Mouse (Mus musculus): ENCODE data around the gene Jph2.

Gene Jph2

GRCm38 (mm10) chr2:163397905-163398304 is at the start of gene Jph2:
TSS of gene Jph2 (minus strand) at chr2:163397993.
- DNase-seq: no peak

GRCm38 (mm10) chr2:163447375-163447774 is 49.6 kb upstream of the Jph2 start:
- no peak for DNase-seq

- no peak for DNase-seq
Observed at GRCm38 (mm10) chr2:163444017-163444416, 46.2 kb upstream of the Jph2 start.

DNA sequence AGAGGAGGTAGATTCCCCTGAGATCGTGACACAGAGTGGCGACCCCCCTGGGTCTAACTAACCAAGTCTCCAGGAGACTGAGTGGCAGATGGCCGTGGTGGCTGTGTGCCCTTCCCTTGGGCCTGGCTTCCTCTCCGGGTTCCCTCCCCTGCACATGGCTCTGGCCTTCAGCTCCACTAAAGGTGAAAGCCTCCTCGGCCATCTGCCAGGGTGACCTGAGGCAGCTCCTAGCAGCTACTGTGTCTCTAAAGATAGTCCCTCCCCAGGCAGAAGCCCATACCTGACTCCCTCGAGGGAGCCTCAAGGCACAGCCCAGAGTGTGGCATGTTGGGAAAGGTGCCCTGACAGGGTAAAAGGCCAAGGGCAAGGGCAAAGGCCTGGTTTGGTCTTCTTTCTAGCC is 45.8 kb upstream of the Jph2 start:
- peak; percentile 73 to 83 for DNase-seq

GRCm38 (mm10) chr2:163439488-163439887 is 41.7 kb upstream of the Jph2 start:
- DNase-seq: no peak

- peak in 1 of 2 experiments; percentile 56 for DNase-seq
Observed at GRCm38 (mm10) chr2:163438619-163439451, 41.0 kb upstream of the Jph2 start.

DNA sequence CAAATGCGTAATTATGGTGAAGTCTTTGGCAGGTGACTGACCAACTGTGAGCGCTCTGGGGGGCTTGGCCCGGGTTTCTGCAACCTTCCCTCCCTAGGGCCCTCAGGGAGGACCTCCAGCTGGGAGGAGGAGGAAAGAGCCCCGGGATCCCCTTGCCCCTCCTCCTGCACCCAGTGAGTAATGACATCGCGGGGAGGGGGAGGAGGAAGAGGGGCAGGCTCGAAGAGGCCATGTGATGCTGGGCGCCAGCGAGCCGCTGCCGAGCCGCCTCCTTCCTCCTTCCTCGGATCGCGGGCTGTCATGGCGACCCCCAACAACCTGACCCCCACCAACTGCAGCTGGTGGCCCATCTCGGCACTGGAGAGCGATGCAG is 40.4 kb upstream of the Jph2 start, which contains the start of gene Gdap1l1:
Gdap1l1 (plus strand) TSS at position 231 of the 373 bp plus-strand sequence.
- DNase-seq: peak; percentile 87 to 88

DNA sequence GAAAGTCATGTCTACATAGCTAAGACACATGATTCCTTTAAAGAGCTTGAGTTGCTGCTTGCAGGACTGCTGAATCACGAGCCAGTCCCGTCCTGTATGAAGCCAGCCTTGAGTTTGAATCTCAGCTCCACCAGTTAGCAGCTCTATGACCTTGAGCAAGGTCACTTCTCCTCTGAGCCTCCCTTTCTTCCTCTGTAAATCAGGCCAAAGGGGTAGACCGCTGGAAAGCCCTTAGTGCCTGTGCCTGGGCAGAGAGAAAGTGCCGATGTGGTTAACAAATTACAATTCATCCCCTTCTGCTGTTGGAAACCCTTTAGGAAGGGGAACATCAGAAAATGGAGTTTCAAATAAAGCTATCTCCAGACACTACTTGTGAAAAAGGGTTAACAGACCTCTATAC is 40.0 kb upstream of the Jph2 start:
- DNase-seq: peak; percentile 36 to 50

DNA sequence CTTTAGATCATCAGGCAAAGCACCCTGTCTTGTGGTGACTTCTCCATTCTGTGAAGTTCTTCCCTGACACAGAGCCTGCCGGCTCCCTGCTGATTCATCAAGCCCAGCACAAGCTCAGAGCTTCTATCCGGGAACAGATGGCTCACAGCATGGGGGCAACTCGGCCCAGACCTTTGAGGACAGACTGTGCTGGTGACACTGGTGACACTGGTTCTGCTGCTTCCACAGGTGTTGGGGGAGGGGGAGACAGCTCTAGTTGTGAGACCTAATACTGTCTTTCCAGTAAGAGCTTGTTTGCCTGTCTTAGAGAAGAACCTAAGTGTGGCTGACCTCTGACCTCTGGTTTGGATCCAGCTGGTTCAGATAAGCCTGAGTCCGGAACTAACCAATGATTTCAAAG is 36.2 kb upstream of the Jph2 start:
- peak; percentile 92 to 95 for DNase-seq

- DNase-seq: peak in 1 of 2 experiments; percentile 7
Observed at GRCm38 (mm10) chr2:163431289-163431688, 33.5 kb upstream of the Jph2 start.

DNA sequence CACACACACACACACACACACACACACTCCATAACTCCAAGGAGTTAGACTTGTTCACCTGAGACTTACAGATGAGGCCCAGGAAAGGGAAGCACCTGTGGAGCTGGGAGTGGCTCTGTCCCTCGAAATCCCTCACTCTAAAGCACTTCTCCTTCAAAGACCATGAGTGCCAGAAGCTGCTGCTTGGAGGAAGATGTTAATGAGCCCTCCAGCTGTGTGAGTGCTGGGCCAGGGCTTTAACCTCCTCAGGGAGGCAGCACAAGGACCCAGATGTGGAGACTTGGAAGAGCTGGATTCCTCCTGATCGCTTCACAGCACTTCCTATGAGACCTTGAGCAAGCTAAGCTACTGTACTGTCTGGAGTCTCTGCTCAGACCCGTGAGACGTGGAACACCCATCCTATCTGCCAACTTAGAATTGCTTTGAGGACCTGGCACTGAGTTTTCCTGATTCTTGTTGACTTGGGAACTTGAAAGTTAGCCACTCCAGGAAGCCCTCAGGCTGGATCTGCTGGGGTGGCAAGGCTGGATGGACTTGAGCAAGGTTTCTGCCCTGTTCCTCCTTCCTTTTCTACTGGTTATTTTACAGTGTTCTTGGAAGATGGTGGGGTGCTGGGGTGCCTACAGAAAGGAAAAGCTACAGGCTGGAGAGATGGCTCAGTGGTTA is 30.7 kb upstream of the Jph2 start:
- DNase-seq: no peak

DNA sequence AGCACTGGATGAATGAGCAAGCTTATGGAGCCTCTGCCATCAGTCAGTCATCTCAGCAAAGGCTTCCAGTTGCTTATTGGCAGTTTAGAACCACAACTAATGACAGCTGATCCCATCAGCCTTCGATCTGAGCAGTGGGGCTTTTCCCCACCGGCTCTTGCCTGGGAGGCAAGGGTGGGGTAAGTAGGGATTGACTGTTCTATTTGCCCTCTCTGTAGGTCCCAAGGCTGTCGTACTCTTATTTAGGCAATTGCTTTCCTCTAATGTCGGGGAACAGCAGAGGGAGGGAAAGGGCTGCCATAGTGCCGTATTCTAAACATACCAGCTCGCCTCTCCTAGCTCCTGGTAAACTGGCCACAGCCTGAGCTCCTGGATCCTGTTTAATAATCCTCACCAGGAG is 26.8 kb upstream of the Jph2 start, which contains the start of gene Oser1:
Oser1 (minus strand) TSS at position 101 of the 400 bp plus-strand sequence.
- no peak for DNase-seq

- DNase-seq: no peak
Observed at GRCm38 (mm10) chr2:163422895-163423660, 25.3 kb upstream of the Jph2 start.

GRCm38 (mm10) chr2:163420366-163420886 is 22.6 kb upstream of the Jph2 start:
- peak in 1 of 2 experiments; percentile 37 for DNase-seq

DNA sequence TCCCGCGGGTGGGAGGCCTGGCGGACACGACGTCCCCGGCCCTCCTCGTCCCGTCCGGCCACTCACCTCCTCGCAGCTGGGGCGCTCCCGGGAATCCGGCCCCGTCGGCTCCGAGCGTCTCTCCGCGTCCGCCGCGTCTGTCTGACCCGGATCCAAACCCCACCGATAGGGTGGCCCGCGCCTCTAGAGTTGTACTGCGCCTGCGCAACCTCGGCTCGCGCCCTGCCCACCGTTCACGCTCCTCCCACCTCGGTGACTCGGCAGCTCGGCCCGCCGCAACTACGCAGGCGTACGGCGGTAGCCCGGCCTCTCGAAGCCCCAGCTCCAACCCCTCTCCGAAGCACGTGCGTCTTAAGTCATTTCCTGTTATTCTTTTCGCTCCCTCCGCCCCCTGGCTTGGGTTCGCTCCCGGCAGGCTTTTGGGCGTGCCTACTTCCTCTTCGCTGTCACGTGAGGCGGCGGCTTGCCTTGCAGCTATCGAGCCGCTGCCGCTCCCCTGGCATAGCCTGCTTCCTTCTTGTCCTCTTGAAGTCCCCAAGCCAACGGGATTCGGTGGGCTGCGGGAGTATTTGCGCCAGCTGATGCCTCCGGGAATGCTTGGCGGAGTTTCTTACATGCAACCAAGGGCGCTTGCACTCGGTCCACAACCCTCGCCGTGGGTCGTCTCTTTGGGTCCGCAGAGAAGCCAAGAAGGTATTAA is 21.7 kb upstream of the Jph2 start:
- peak; percentile 98 to 99 for DNase-seq

- no peak for DNase-seq
Observed at GRCm38 (mm10) chr2:163418841-163419345, 21.1 kb upstream of the Jph2 start.

DNA sequence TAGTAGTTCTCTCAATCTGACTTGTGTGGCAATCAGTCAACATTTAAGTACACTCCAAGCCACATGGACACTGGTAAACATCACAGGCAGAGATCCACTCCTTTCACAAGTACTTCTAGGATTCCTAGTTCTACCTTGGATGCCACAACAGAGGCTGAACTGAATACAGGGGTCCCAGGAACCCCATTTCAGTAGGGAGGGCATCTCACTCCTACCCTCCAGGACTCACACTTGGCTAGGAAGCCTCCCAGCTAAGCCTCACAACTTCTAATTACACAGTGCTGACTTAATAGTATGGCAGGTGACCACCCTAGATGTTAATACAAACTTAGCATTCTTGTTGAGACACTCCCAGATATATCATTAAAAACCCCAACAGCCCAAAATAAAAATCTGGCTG is 20.0 kb upstream of the Jph2 start:
- no peak for DNase-seq

DNA sequence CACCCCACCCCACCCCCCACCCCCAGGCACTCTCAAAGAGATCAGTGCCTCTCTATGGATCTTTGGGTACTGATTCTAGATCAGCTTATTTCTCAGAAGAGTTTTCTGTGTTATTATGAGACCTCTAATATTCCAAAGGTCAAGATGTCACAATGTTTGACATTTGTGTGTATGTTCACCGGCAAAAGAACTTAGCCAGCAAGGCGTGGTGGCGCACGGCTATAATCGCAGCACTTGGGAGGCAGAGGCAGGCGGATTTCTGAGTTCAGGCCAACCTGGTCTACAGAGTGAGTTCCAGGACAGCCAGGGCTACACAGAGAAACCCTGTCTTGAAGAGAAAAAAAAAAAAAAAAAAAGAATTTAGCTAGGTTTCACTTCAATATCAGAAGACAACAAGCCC is 19.2 kb upstream of the Jph2 start:
- no peak for DNase-seq

DNA sequence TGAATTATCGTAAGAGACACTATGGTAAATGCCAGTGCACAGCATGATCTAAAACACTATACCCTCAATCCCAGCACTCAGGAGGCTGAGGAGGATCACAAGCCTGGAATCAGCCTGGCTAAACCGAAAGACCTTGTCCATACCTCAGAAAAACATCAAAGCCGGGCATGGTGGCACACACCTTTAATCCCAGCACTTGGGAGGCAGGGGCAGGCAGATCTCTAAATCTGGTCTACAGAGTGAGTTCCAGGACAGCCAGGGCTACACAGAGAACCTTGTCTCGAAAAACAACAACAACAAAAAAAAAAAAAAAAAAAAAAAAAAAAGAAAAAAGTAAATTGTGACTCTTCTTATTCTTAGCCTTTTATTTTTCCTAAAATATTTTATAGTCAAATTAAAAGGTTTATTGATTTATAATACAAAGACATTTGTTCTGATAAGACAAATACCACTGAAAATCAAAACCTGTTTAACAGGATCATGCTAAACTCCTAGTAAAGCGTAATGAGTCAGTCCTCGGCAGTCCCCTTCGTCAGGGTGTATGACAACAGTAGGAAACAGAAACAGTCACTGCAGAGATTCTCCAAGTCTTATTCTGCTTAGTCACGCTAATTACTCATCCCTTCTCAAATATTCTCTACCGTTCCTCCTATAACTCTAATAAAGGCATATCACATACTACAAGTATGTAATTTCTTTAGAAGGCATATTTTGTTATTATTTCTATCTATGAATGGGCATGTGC is 15.2 kb upstream of the Jph2 start:
- DNase-seq: no peak

- DNase-seq: no peak
Observed at GRCm38 (mm10) chr2:163412419-163412818, 14.6 kb upstream of the Jph2 start.

- no peak for DNase-seq
Observed at GRCm38 (mm10) chr2:163411840-163412239, 14.0 kb upstream of the Jph2 start.

All from cerebellum, postnatal 14 days (tissue).